Mouse (Mus musculus) brain, adult 2 months (tissue): ENCODE results near the gene Olfr1360.

Source experiments
- DNase-seq: peaks from one replicate; pipeline ENCODE4 v3.0.0; 2011; ENCODE audit warnings: low read depth, low spot score

Olfr1360 gene

GRCm38 (mm10) chr13:21642418-21642817, 34.8 kb downstream of the Olfr1360 start, which contains the start of gene Olfr11:
TSS of gene Olfr11 (minus strand) at chr13:21642518.
- DNase-seq = no peak
